Mouse (Mus musculus) embryonic stem cell, embryonic (primary cell): ENCODE data around the gene Gm21974.

Experiments used
- CTCF ChIA-PET, 4 experiments: fragments of 300-600 bp in 2 of 4; fragments of 350-600 bp in 2 of 4; sonication (Branson Sonifier 250); formaldehyde crosslinking; loops; one replicate each; lab custom pipeline; 2022; ENCODE audit warnings: inconsistent platforms in 2 of 4; lab: Charles Lee
- POLR2A ChIA-PET, 4 experiments: fragments of 300-600 bp in 2 of 4; fragments of 350-600 bp in 2 of 4; sonication (Branson Sonifier 250); formaldehyde crosslinking; loops; one replicate each; lab custom pipeline; 2022; ENCODE audit warnings: antibody characterized with exemption in 4 of 4, inconsistent platforms in 1 of 4; lab: Charles Lee

Gm21974 gene

DNA sequence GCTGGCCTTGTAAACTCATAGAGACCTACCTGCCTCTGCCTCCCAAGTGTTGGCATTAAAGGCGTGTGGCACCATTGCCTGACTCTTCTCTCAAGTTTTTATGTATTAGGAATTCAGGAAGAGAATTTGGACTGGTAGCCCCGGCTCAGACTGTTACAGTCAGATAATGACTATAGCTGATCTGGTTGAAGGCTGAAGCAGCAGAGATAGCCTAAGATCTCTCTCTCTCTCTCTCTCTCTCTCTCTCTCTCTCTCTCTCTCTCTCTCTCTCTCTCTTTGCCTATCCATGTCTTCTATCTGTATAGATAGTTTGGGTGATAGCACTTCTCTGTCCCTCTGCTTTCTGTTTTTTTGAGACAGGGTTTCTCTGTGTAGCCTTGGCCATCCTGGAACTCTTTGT, 6.5 kb upstream of the Gm21974 start:
- CTCF ChIA-PET = no interaction called here
- POLR2A ChIA-PET = no interaction called here

DNA sequence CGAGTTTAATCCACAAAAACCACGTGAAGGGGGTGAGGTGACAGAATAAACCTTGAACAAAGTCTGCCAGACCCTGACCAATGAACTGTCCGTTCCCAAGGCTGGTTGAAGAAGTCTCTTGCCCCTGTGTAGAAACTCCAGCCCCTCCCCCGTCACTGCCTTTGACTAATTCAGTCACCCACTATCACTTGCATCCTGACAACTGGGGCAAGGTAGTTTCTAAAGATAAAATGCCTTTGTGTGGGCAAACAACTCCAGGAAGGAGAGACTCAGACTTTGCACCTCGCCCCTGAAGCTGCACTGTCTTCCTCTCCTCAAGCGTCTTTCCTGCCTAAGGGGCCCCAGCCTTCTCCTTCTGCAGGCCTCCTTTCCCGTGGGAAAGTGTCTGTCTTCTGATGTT, 4.7 kb upstream of the Gm21974 start:
- CTCF ChIA-PET = no interaction called here

DNA sequence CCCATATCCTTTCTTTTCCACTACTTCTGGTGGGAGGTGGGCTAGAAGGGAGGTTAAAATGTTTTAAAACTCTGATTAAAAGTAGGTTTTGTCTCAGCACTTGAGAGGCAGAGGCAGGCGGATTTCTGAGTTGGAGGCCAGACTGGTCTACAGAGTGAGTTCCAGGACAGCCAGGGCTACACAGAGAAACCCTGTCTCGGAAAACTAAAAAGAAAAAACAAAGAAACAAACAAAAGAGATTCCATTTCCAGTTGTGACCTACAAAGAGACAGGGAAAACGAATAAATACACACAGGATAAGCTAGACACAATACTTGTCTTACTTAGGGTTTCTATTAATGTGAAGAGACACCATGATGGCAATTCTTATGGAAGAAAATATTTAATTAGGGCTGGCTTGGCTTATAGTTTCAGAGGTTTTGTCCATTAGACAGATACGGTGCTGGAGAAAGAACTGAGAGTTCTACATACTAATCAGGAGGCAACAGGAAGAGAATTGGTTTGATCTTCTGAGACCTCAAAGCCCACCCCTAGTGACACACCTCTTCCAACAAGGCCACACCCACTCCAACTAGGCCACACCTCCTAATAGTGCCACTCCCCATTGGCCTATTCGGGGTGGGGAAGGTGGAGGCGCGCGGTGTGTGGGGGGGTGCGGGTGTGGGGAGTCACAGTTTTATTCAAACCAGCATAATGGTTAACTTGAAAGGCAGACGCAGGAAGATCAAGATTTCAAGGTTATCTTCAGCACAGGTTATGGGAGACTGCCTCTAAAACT, 3.1 kb upstream of the Gm21974 start:
- CTCF ChIA-PET = no interaction called here
- POLR2A ChIA-PET = interaction anchor here in 3 of 4 experiments (0.6 to 5.5 kb wide), 20 partner anchors 8 to 121 kb away, joined by 3 to 40 read pairs (median 4); partner anchors contain the start of genes Kat8 (in 3 of the 3), Zfp646 (in 2 of the 3), Zfp668 (in 2 of the 3) and Fus (in 1 of the 3)

More for the DNA sequence above, 4.7 kb upstream of the Gm21974 start:
- POLR2A ChIA-PET = interaction anchor here in 2 of 4 experiments (1.0 to 5.5 kb wide), 8 partner anchors 8 to 94 kb away, joined by 3 to 40 read pairs (median 8); partner anchors contain the start of genes Fus (in 1 of the 2), Kat8 (in 1 of the 2) and Prss53 (in 1 of the 2)

DNA sequence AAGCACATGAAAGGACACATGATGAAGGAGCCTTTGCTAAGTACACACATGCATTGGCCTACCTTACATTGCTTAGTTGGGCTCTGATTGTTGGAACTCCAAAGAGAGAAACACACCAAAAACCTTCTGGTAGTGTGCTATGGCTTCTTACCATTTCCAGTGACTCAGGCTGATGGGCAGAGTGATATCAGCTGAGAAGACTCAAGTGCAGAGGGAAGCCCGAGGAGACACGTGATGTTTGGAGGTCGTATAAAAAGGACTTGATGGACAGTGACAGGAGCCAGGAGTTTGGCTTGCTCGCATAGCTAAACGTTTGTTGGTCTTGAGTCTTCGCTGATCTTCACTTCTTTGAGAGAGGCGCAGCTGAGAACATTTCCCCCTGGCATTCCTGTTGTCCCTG, 2.3 kb upstream of the Gm21974 start:
- ChIA-PET POLR2A (interaction anchor here in 3 of 4 experiments (0.6 to 5.5 kb wide), 16 partner anchors 10 to 333 kb away, joined by 3 to 40 read pairs (median 4); partner anchors contain the start of genes Kat8 (in 3 of the 3), Zfp646 (in 2 of the 3), Zfp668 (in 2 of the 3) and Fus (in 1 of the 3)), CTCF (interaction anchor here in 3 of 4 experiments (0.6 to 3.4 kb wide), 3 partner anchors 14 to 24 kb away, joined by 3 to 23 read pairs (median 4); no protein-coding TSS in a partner anchor)

DNA sequence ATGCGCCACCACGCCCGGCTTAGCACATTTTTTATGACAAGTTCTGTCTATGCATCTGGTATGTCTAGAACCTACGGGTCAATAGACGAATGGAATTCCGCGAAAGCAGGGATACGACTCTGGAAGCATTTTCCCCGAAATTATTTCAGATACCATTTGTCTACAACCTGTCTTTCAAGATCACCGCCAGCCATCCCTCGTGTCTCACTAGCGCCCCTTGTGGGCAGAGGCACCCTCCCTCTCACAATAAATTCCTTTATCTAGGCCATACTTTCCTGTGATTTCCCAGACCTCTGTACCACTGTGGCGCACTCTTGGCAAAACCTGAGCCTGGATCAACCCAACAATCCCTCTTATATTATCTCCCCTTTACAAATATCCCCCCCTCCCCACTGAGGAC, 1.1 kb upstream of the Gm21974 start:
- ChIA-PET CTCF (interaction anchor here in 3 of 4 experiments (0.6 to 3.4 kb wide), 8 partner anchors 9 to 221 kb away, joined by 3 to 23 read pairs (median 5); partner anchors contain the start of genes Zfp646 (in 1 of the 3) and Zfp668 (in 1 of the 3)), POLR2A (interaction anchor here (0.6 to 5.5 kb wide), 31 partner anchors 8 to 119 kb away, joined by 3 to 40 read pairs (median 5); partner anchors contain the start of genes Zfp668 (in 3 of the 4), Bckdk (in 2 of the 4), Fus (in 2 of the 4) and Zfp646 (in 2 of the 4))

DNA sequence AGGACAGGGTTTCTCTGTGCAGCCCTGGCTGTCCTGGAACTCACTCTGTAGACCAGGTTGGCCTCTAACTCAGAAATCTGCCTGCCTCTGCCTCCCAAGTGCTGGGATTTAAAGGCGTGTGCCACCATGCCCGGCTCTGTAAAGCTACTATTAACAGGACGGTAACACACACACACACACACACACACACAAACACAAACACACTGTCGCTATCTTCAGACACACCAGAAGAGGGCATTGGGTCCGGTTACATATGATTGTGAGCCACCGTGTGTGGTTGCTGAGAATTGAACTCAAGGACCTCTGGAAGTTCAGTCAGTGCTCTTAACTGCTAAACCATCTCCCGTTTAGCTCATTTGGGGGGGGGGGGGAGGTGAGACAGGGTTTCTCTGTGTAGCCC, 637 bp upstream of the Gm21974 start:
- ChIA-PET CTCF (interaction anchor here (0.6 to 3.4 kb wide), 20 partner anchors 8 to 715 kb away, joined by 3 to 23 read pairs (median 4); partner anchors contain the start of genes Bckdk (in 2 of the 4), Zfp668 (in 2 of the 4), 9130023H24Rik (in 1 of the 4) and Armc5 (in 1 of the 4)), POLR2A (interaction anchor here (0.7 to 5.5 kb wide), 61 partner anchors 8 to 566 kb away, joined by 3 to 40 read pairs (median 4); partner anchors contain the start of genes Zfp646 (in 4 of the 4), Kat8 (in 3 of the 4), Zfp668 (in 3 of the 4) and Bckdk (in 2 of the 4))

DNA sequence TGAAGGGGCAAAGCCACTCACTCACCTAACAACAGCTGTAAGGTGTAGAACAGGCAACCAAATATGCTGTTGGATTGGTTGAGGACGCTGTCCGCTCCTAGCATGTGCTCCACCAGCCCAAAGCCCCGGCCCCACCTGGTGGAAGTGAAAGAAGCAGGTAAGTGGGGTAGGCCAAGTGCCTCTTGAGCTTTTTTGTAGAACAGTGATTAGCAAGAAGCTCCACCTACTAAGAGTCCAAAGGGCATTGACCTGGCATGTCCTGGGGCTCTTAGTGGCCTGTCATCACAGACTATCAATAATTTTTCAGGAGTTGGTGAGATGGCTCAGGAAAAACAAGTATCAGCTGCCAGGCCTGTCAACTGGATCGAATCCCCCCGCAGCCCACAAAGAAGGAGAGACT, 774 bp downstream of the Gm21974 start:
- ChIA-PET POLR2A (interaction anchor here in 2 of 4 experiments (1.0 to 5.5 kb wide), 24 partner anchors 7 to 78 kb away, joined by 3 to 40 read pairs (median 10); partner anchors contain the start of genes Bckdk (in 2 of the 2), Kat8 (in 2 of the 2), Zfp646 (in 2 of the 2) and Zfp668 (in 2 of the 2)), CTCF (interaction anchor here in 3 of 4 experiments (0.7 to 3.4 kb wide), 8 partner anchors 9 to 237 kb away, joined by 3 to 23 read pairs (median 4); partner anchors contain the start of gene Bckdk (in 1 of the 3))

DNA sequence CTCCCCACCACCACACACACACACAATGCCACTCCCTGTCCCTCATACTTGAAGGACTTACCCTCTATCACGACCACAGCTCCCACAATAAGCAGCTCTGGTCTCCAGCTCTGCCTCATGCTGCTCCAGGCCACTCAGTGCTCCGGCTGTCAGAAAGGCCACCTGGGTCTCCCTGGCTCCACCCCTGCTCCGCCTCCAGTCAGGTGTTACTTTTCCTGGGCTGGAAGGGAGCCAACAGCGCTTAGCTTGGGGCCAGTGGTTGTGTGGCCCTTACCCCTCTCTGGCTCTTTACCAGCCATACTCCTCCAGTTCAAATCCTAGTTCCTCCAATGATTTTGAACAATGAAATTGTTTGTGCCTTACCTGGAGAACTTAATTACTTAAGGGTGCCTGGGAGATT, 4.5 kb downstream of the Gm21974 start, which contains the start of gene Prss53:
TSS of gene Prss53 (minus strand) at position 173 of the 400 bp plus-strand sequence.
- POLR2A ChIA-PET = interaction anchor here in 3 of 4 experiments (0.6 to 7.8 kb wide), 24 partner anchors 8 to 1040 kb away, joined by 3 to 72 read pairs (median 4); partner anchors contain the start of genes Kat8 (in 2 of the 3), Zfp646 (in 2 of the 3), Hsd3b7 (in 1 of the 3) and Zfp668 (in 1 of the 3)
- CTCF ChIA-PET = interaction anchor here in 2 of 4 experiments (0.7 to 1.5 kb wide), 2 partner anchors 9 to 218 kb away, joined by 3 to 5 read pairs; no protein-coding TSS in a partner anchor

DNA sequence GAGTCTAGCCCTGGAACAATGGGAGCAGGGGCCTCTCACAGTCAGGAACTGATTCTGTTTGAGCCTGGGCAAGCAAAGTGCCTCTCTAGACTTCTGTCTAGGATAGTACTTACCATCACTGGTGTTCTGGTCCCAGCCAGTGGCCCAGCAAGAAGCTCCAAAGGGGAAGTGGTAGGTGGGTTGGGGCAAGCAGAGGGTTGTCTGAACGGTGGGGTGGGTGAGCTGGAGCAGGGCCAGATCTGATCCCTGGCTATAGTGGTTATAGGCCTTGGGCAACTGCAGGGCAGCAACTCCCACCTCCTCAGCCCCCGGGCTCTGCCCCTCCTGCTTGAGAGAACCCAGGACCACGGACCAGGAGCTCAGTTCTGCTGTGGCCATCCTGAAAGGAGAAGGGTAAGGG, 6.4 kb downstream of the Gm21974 start:
- POLR2A ChIA-PET = interaction anchor here (0.5 to 7.8 kb wide), 19 partner anchors 8 to 361 kb away, joined by 3 to 72 read pairs (median 4); partner anchors contain the start of genes Kat8 (in 2 of the 4), Zfp646 (in 2 of the 4), Zfp668 (in 2 of the 4) and Bckdk (in 1 of the 4)
- CTCF ChIA-PET = interaction anchor here in 1 of 4 experiments (1.1 kb wide), 1 partner anchor 18 kb away, joined by 3 read pairs; no protein-coding TSS in a partner anchor

DNA sequence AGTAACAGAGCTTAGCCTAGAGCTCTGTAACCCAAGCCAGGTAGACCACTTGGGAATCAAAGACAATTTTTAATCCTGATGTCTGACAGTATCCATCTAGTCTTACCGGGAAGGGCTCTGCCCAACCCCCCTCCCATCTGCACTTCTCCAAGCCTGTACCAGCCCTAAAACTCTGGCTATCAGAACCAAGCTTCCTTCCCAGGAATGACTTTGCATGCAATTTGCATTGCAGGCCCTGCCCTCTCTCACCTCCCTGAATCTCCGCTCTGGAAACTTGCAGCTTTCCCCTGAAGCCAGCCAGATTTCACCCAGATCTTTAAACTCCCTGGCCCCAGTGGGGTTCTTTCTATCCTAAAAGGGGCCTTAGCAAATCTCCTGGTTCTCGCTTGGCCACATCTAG, 7.5 kb downstream of the Gm21974 start:
- POLR2A ChIA-PET = interaction anchor here in 3 of 4 experiments (0.6 to 7.8 kb wide), 34 partner anchors 8 to 160 kb away, joined by 3 to 72 read pairs (median 5); partner anchors contain the start of genes Kat8 (in 3 of the 3), Bckdk (in 2 of the 3), Gm21974 (in 2 of the 3) and Vkorc1 (in 2 of the 3)
- CTCF ChIA-PET = interaction anchor here in 3 of 4 experiments (0.7 to 2.4 kb wide), 7 partner anchors 8 to 837 kb away, joined by 3 to 8 read pairs (median 4); partner anchors contain the start of genes Gm21974 (in 1 of the 3), Kat8 (in 1 of the 3) and Vkorc1 (in 1 of the 3)

DNA sequence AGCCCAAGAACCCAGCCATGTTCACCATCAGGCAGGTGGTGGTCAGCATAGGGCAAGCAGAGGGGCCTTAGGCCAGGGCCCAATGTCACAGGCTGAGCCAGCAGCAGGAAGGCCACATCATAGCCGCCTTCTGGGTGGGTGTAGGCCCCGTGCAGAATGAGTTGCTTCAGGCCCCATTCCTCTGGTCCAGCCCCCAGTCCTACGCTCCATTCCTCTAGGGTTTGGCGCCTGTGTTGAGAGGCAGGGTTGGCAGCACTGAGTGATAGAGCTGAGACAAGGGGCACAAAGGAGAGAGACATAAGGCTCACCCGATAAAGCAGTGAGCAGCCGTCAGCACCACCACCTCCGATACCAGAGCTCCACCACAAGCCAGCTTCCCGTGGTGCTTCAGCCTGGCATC, 8.1 kb downstream of the Gm21974 start:
- CTCF ChIA-PET = interaction anchor here in 2 of 4 experiments (0.6 to 2.4 kb wide), 6 partner anchors 8 to 213 kb away, joined by 3 to 8 read pairs (median 4); partner anchors contain the start of genes Gm21974 (in 1 of the 2), Kat8 (in 1 of the 2) and Vkorc1 (in 1 of the 2)
- POLR2A ChIA-PET = interaction anchor here in 3 of 4 experiments (1.0 to 7.8 kb wide), 30 partner anchors 8 to 159 kb away, joined by 3 to 72 read pairs (median 6); partner anchors contain the start of genes Kat8 (in 3 of the 3), Bckdk (in 2 of the 3), Gm21974 (in 2 of the 3) and Vkorc1 (in 2 of the 3)

DNA sequence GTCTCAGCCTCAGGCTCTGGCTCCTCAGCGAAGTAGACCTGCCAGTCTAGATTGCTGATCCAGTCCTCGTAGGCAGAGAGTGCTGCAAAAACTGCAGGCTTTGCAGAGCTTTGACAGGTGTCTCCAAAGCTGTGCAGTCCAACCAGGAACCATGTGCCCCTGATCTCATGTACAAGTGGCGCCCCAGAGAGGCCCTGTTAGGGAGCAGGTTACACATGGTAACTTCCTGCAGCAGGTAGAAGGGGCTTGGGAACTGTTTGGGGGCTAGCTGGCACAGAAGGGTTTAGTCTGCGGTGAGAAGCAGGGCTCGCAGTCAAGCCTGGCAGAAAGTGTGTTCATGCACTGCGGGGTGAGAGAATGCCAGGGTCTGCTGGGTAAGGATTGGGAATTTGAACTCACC, 8.7 kb downstream of the Gm21974 start:
- ChIA-PET CTCF (interaction anchor here in 1 of 4 experiments (0.8 to 2.4 kb wide), 3 partner anchors 9 to 212 kb away, joined by 4 to 8 read pairs (median 6); partner anchors contain the start of gene Vkorc1), POLR2A (interaction anchor here in 3 of 4 experiments (0.6 to 7.8 kb wide), 19 partner anchors 9 to 381 kb away, joined by 3 to 72 read pairs (median 6); partner anchors contain the start of genes Gm21974 (in 2 of the 3), Kat8 (in 2 of the 3), Vkorc1 (in 2 of the 3) and Zfp646 (in 2 of the 3))

DNA sequence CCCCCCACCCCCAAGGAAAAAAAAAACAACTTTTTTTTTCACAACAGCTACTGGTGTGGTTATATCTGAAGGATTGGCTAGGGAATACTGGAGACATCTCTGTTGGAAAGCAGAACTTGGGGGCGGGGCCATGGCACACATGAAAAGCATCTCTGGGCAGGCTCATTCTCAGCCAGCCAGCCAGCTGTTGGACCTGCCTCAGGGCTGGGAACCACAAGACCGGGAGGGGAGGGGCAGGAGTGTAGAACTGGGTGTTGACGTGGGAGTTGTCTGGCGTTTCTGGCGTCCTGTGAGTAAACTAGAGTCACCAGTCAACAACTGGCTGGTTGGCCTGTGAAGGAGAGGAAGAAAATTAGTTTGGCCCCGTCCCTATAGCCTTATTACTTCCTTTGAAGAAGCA, 9.3 kb downstream of the Gm21974 start:
- ChIA-PET POLR2A (interaction anchor here in 3 of 4 experiments (0.6 to 7.8 kb wide), 17 partner anchors 10 to 630 kb away, joined by 3 to 72 read pairs (median 3); partner anchors contain the start of genes Gm21974 (in 2 of the 3), Kat8 (in 2 of the 3), Vkorc1 (in 2 of the 3) and Zfp646 (in 2 of the 3)), CTCF (interaction anchor here in 1 of 4 experiments (0.8 to 2.4 kb wide), 2 partner anchors 10 to 33 kb away, joined by 6 to 8 read pairs; partner anchors contain the start of gene Vkorc1)

DNA sequence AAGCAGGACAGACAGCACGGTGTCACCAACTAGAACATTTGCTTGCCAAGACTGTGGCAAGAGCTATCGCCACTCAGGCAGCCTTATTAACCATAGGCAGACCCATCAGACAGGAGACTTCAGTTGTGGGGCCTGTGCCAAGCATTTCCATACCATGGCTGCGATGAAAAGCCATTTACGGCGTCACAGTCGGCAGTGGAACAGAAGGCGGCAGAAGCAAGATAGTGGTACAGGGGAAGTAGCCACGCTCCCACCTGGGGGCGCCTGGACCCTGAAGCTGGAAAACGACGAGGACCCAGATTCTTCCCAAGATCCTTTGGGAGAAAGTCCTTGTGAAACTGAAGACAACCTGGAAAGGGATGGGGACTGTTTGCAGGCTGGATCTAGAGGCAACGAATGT, 14.8 kb downstream of the Gm21974 start:
- POLR2A ChIA-PET = interaction anchor here in 3 of 4 experiments (0.6 to 2.0 kb wide), 9 partner anchors 9 to 419 kb away, joined by 3 to 8 read pairs (median 4); partner anchors contain the start of genes Gm21974 (in 1 of the 3), Prss53 (in 1 of the 3) and Vkorc1 (in 1 of the 3)
- CTCF ChIA-PET = no interaction called here

DNA sequence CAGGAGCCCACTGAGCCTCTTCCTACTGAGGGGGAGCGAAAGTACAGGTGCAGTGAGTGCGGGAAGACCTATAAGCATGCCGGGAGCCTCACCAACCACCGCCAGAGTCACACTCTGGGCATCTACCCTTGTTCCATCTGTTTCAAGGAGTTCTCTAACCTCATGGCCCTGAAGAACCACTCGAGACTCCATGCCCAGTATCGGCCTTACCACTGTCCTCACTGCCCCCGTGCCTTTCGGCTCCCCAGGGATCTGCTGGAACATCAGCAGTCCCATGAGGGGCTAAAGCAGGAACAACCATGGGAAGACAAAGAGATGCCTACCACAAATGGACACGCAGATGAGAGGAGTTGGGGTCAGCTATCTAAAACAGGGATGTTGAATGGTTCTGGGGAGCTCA, 16.0 kb downstream of the Gm21974 start:
- CTCF ChIA-PET = interaction anchor here in 1 of 4 experiments (0.8 kb wide), 1 partner anchor 63 kb away, joined by 3 read pairs; no protein-coding TSS in a partner anchor
- POLR2A ChIA-PET = interaction anchor here (0.6 to 2.0 kb wide), 9 partner anchors 9 to 248 kb away, joined by 3 to 8 read pairs (median 4); partner anchors contain the start of genes Prss53 (in 2 of the 4), Bckdk (in 1 of the 4), Gm21974 (in 1 of the 4) and Pycard (in 1 of the 4)
